Mouse (Mus musculus): ENCODE measurements around the gene Polr2a.

DNA sequence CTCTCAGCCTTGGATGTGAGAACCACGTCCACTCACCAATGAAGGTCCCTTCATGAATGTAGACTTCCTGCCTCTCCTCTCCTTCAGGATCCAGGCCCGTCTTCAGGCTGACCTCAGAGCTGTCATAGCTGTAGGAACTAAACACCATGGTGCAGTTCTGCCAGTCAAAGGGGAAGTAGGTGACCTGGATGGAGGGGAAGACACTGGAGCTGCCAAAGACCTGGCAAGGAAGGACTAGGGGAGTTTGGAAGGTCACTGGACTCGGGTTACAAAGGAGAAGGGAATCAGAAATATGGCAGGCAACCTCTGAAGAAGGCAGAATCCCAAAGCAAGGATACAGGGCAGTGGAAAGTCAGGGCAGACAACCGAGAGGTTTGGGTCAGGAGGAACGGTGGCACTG, 35.0 kb upstream of the Polr2a start:
- TF ChIP-seq CTCF (IDR thresholded peaks at IDR 0.05; ENCODE audit: control insufficient read depth, insufficient read depth, low read length) (no peak), POLR2A (IDR thresholded peaks at IDR 0.05; ENCODE audit: borderline replicate concordance, control insufficient read depth, low read depth, low read length) (no peak)
